Mouse (Mus musculus): Measurements from ENCODE around the gene Whamm.

GRCm38 (mm10) chr7:81604991-81605390, 33.9 kb downstream of the Whamm start:
- TF ChIP-seq CTCF (IDR thresholded peaks at IDR 0.05; ENCODE audit: low read depth) (no peak), EP300 (IDR thresholded peaks at IDR 0.05; ENCODE audit: low read depth) (no peak)

All from liver, postnatal 0 days (tissue).